Mouse (Mus musculus): ENCODE measurements around the gene Smc6. TPM values are rescaled to one million over a fixed set of nuclear protein-coding genes. Genes with fewer than 3 reads are reported as not detected.

Smc6 gene
- 63.3 and 63.6 TPM in 2 replicates for polyA plus RNA-seq (2012; ENCODE audit: insufficient read depth, insufficient read length, missing spikeins)

DNA sequence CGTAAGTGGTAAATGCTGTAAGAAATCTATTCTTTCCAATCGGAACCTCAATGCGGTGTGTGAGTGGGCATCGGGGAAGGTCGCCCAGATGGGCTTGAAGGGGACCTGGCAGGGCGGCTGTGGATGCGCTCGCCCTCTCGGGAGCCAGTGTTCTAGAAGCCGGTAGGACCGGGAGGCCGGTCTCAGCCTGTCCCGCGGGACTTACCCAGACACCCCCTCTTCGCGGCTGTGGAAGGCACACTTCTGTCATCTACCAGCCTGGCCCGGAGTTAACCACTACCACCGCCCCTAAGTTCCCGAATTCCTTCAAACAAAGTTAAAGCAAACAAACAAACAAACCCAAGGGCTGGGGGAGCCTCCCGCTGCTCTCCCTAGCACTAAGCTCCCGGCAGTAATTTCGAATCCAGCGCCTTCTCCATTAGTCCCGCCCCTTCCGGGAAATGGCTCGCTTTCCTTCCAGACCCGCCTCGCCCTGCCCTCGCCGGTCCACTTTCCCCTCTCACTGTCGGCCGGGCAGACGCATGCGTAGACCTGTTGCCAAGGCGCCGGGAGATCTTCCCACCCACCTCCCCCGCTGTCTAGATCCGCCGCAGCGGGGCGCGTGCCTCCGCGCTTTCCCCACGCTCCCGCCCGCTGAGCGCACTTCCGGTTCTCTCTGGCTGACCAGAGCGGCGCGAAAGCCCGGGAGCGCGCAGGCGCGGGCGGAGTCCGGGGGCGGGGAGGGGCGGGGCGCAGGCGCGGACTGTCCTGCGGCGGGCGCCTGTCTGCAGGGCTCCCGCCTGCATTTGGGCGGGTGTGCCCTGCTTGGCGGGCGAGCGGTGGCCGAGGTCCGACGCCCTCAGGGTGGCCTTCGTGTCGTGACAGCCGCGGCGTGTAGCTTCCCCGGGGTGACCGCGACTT, at the start of gene Smc6, which contains the start of gene Gen1:
Smc6 (plus strand) TSS at position 505 of the 900 bp plus-strand sequence.
Gen1 (minus strand) TSS at position 420 of the 900 bp plus-strand sequence.
- peak; percentile 87; the same call in 1 of the 2 replicates for TF ChIP-seq POLR2A (IDR thresholded peaks at IDR 0.05; ENCODE audit: borderline replicate concordance, low read depth, low read length)
- no peak for TF ChIP-seq CTCF (IDR thresholded peaks at IDR 0.05; ENCODE audit: low read depth, low read length)
- peak within 1 kb of the TSS; percentile 82 for H3K4me3 ChIP-seq (ENCODE audit: insufficient read depth, low read length)
- H3K4me1 ChIP-seq (ENCODE audit: control insufficient read depth, insufficient read depth, low read length) = peaks cover 2% of the 10 kb centered on the region; the same call in 1 of the 2 replicates
- peak within 1 kb of the TSS; percentile 86 for H3K27ac ChIP-seq (ENCODE audit: insufficient read depth, low read depth, low read length)

DNA sequence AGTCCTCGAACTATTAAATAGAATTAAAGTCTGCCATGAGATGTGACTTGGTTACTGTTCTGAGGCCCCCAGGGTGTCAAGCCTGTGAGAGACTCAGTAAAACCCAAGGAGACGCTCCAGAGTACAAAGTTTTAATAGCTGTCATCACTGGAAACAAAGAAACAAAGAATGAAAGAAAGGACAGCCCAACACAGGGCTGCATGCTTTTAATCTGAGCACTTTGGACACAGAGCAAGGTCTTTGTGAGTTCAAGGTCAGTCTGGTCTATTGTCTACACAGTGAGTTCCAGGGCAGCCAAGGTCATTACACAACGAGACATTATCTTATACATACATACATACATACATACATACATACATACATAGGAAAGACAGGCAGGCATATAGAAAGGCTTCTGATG, 49.2 kb upstream of the Smc6 start:
- no peak overlapping the region for H3K4me3 ChIP-seq (ENCODE audit: insufficient read depth, low read length)
- no peaks in the 10 kb centered on the region for H3K4me1 ChIP-seq (ENCODE audit: control insufficient read depth, insufficient read depth, low read length)
- TF ChIP-seq POLR2A (IDR thresholded peaks at IDR 0.05; ENCODE audit: borderline replicate concordance, low read depth, low read length) (no peak), CTCF (IDR thresholded peaks at IDR 0.05; ENCODE audit: low read depth, low read length) (no peak)
- no peak overlapping the region for H3K27ac ChIP-seq (ENCODE audit: insufficient read depth, low read depth, low read length)

DNA sequence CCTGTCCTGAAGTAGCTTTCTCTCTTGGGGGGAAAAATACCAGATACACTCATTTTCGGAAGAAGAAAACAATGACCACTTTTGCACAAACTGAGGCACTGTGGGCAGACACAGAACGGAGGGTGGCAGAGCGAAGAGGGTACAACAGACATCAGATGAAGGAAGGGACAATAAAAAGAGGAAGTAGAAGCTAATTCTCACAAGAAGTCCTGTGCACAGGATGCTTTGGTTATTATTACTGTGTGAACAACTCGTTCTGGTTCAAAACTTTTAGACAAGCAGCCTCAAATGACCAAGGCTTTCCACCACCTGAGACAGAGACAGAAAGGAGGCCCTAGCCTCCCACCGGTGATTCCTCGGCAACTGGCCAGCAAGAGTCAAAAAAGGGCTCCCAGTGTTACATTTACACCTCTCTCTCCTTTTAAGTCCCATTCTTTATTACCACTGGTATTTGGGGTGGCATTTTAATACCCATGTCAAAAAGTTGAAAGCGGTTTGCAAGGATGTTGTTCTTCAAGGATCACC, 47.9 kb upstream of the Smc6 start:
- Histone ChIP-seq H3K4me1 (ENCODE audit: control insufficient read depth, insufficient read depth, low read length) (no peaks in the 10 kb centered on the region), H3K4me3 (ENCODE audit: insufficient read depth, low read length) (no peak overlapping the region), H3K27ac (ENCODE audit: insufficient read depth, low read depth, low read length) (no peak overlapping the region)
- TF ChIP-seq CTCF (IDR thresholded peaks at IDR 0.05; ENCODE audit: low read depth, low read length) = no peak
- TF ChIP-seq POLR2A (IDR thresholded peaks at IDR 0.05; ENCODE audit: borderline replicate concordance, low read depth, low read length) = no peak

- no peak overlapping the region for H3K27ac ChIP-seq (ENCODE audit: insufficient read depth, low read depth, low read length)
- no peaks in the 10 kb centered on the region for H3K4me1 ChIP-seq (ENCODE audit: control insufficient read depth, insufficient read depth, low read length)
- no peak overlapping the region for H3K4me3 ChIP-seq (ENCODE audit: insufficient read depth, low read length)
- no peak for TF ChIP-seq CTCF (IDR thresholded peaks at IDR 0.05; ENCODE audit: low read depth, low read length)
- no peak for TF ChIP-seq POLR2A (IDR thresholded peaks at IDR 0.05; ENCODE audit: borderline replicate concordance, low read depth, low read length)
Measured at GRCm38 (mm10) chr12:11221524-11222330, 44.0 kb upstream of the Smc6 start.

GRCm38 (mm10) chr12:11222566-11222965, 43.1 kb upstream of the Smc6 start:
- no peak overlapping the region for H3K27ac ChIP-seq (ENCODE audit: insufficient read depth, low read depth, low read length)
- TF ChIP-seq CTCF (IDR thresholded peaks at IDR 0.05; ENCODE audit: low read depth, low read length) (no peak), POLR2A (IDR thresholded peaks at IDR 0.05; ENCODE audit: borderline replicate concordance, low read depth, low read length) (no peak)
- no peaks in the 10 kb centered on the region for H3K4me1 ChIP-seq (ENCODE audit: control insufficient read depth, insufficient read depth, low read length)
- H3K4me3 ChIP-seq (ENCODE audit: insufficient read depth, low read length) = no peak overlapping the region

GRCm38 (mm10) chr12:11223090-11223489, 42.6 kb upstream of the Smc6 start:
- Histone ChIP-seq H3K27ac (ENCODE audit: insufficient read depth, low read depth, low read length) (no peak overlapping the region), H3K4me1 (ENCODE audit: control insufficient read depth, insufficient read depth, low read length) (no peaks in the 10 kb centered on the region), H3K4me3 (ENCODE audit: insufficient read depth, low read length) (no peak overlapping the region)
- TF ChIP-seq CTCF (IDR thresholded peaks at IDR 0.05; ENCODE audit: low read depth, low read length) (no peak), POLR2A (IDR thresholded peaks at IDR 0.05; ENCODE audit: borderline replicate concordance, low read depth, low read length) (no peak)

GRCm38 (mm10) chr12:11224722-11225121, 41.0 kb upstream of the Smc6 start:
- H3K4me3 ChIP-seq (ENCODE audit: insufficient read depth, low read length) = no peak overlapping the region
- no peak for TF ChIP-seq POLR2A (IDR thresholded peaks at IDR 0.05; ENCODE audit: borderline replicate concordance, low read depth, low read length)
- TF ChIP-seq CTCF (IDR thresholded peaks at IDR 0.05; ENCODE audit: low read depth, low read length) = no peak
- no peak overlapping the region for H3K27ac ChIP-seq (ENCODE audit: insufficient read depth, low read depth, low read length)
- H3K4me1 ChIP-seq (ENCODE audit: control insufficient read depth, insufficient read depth, low read length) = no peaks in the 10 kb centered on the region

GRCm38 (mm10) chr12:11226123-11226522, 39.6 kb upstream of the Smc6 start:
- no peak for TF ChIP-seq POLR2A (IDR thresholded peaks at IDR 0.05; ENCODE audit: borderline replicate concordance, low read depth, low read length)
- TF ChIP-seq CTCF (IDR thresholded peaks at IDR 0.05; ENCODE audit: low read depth, low read length) = no peak
- Histone ChIP-seq H3K4me3 (ENCODE audit: insufficient read depth, low read length) (no peak overlapping the region), H3K27ac (ENCODE audit: insufficient read depth, low read depth, low read length) (no peak overlapping the region), H3K4me1 (ENCODE audit: control insufficient read depth, insufficient read depth, low read length) (no peaks in the 10 kb centered on the region)

DNA sequence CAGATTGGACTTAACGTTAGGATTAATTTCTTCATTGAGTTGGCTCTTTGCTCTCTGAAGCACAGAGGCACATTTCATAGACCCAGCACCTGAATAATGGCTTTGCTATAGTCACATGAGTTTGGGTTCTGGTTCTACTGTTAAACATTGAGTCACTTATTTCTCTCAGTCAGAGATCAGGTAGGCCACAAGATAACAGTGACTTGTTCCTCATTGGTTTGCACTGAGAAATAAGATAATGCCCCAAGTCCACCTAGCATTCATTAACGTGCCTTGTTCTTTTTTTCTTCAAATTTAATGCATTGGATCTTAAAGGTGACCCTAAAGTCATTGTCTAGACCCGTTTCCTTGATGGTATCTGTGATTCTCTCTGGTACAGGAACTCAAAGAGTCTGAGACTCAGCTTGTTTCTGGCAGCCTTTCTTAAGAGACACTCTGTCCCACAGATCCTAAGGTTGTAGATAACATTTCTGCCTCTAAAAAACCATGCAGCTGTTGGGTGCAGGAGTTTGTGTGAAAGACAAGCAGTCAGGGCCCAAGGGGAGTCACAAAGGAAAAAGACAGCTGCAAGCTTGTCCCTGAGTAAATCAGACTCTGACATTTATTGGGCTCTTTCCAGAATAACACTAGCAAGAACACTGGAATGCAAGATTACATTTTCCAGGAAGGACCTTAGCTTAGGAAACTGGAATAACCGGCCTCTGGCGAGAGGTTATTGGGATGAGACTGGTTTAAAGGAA, 39.0 kb upstream of the Smc6 start:
- Histone ChIP-seq H3K27ac (ENCODE audit: insufficient read depth, low read depth, low read length) (no peak overlapping the region), H3K4me1 (ENCODE audit: control insufficient read depth, insufficient read depth, low read length) (no peaks in the 10 kb centered on the region), H3K4me3 (ENCODE audit: insufficient read depth, low read length) (no peak overlapping the region)
- TF ChIP-seq CTCF (IDR thresholded peaks at IDR 0.05; ENCODE audit: low read depth, low read length) (no peak), POLR2A (IDR thresholded peaks at IDR 0.05; ENCODE audit: borderline replicate concordance, low read depth, low read length) (no peak)

Data from bone marrow macrophage, adult 2 months (primary cell).